Mouse (Mus musculus) ES-E14 (cell line): ENCODE measurements around the gene Galnt17.

Experiments
- CHD2 ChIP-seq: IDR thresholded peaks from 2 replicates; pipeline ENCODE4 v1.6.1; 2014; ENCODE audit warnings: mild to moderate bottlenecking, low read depth, low read length, inconsistent platforms
- HCFC1 ChIP-seq: IDR thresholded peaks from 2 replicates; pipeline ENCODE4 v1.6.1; 2012; ENCODE audit warnings: low read length, inconsistent platforms, borderline replicate concordance; ENCODE audit not compliant: insufficient read depth
- MAFK ChIP-seq: IDR thresholded peaks from 2 replicates; pipeline ENCODE4 v1.6.1; 2014; ENCODE audit warnings: mild to moderate bottlenecking, low read depth, low read length, inconsistent platforms; ENCODE audit not compliant: insufficient read depth
- ZC3H11A ChIP-seq: IDR thresholded peaks from 2 replicates; pipeline ENCODE4 v1.6.1; 2012; ENCODE audit warnings: low read depth, mild to moderate bottlenecking, inconsistent platforms, low read length, borderline replicate concordance

DNA sequence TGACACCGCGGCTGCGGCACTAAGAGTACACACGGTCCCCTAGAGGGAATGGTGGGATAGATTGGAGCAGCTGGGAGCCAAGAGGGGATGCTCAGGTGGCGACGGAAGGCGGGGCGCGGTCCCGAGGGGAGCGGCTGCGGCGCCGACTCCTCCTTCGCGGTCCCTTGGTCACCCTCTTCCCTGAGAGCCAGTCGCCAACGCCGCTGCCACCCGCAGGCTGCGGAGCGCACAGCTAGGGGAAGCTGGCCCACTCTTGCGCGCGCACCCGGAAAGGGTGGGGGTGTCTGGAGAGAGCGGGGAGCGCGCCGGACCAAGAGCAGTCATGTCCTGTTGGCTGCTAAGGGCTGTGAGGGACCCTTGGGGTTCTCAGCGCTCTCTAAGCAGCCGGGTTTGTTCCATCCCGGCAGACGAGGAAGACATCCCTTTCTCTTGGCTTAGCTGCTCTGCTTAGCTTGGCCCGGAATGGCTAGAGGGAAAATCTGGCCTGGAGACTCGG, 593 bp downstream of the Galnt17 start:
- TF ChIP-seq HCFC1 = no peak
- no peak for TF ChIP-seq CHD2
- TF ChIP-seq ZC3H11A = no peak
- no peak for TF ChIP-seq MAFK
